Mouse (Mus musculus): ENCODE results near the gene Dync1i1.
"Not testable (repeated sequence)": the region's sequence is repeated elsewhere in the genome, so short reads cannot be mapped to it uniquely, and the experiment has no call there.

Gene Dync1i1

GRCm38 (mm10) chr6:5725611-5726236 lies at the start of gene Dync1i1:
TSS of gene Dync1i1 (plus strand) at chr6:5725639.
- DNase-seq (ENCODE audit: low read depth, low spot score) = no peak

- DNase-seq (ENCODE audit: low read depth, low spot score) = no peak
Observed at GRCm38 (mm10) chr6:5679738-5680137, 45.7 kb upstream of the Dync1i1 start.

DNA sequence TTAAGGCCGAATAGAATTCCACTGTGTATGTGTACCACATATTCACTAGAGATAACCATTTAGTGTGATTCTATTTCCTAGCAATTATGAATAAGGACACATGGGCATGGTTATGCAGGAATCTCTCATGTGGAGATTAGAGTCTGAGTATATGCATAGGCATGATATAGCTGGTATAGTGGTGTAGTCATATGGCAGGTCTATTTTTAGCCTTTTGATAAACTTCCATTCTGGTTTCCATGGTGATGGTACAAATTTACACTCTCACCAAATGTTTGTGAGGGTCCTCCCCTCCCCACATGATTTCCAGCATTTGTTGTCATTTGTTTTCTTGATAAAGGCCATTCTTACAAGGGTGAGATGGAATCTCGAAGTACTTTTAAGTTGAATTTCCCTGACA lies 23.6 kb upstream of the Dync1i1 start:
- no peak for DNase-seq (ENCODE audit: low read depth, low spot score)

- not testable (repeated sequence) for DNase-seq (ENCODE audit: low read depth, low spot score)
Observed at GRCm38 (mm10) chr6:5707894-5708293, 17.5 kb upstream of the Dync1i1 start.

- no peak for DNase-seq (ENCODE audit: low read depth, low spot score)
Observed at GRCm38 (mm10) chr6:5710063-5710605, 15.3 kb upstream of the Dync1i1 start.

DNA sequence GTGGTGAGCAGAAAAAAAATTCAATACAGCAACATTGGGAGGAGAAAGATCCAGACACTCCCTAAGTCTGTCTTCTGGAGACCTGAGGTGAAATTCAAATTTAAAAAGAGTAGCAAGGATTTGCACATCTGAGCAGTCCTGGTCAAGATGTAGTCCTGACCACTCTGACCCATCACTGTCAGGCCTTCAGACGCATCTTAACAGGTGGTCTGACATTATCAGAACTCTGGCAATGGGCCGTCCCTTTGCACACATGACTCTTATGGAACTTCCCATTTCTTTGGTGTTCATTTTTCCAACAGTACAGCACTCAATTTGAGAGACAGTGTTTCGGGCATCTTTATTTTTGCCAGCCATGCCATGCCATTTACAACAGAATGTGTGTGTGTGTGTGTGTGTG lies 12.8 kb upstream of the Dync1i1 start:
- DNase-seq (ENCODE audit: low read depth, low spot score) = no peak

- DNase-seq (ENCODE audit: low read depth, low spot score) = no peak
Observed at GRCm38 (mm10) chr6:5715101-5715618, 10.3 kb upstream of the Dync1i1 start.

- no peak for DNase-seq (ENCODE audit: low read depth, low spot score)
Observed at GRCm38 (mm10) chr6:5718955-5719354, 6.5 kb upstream of the Dync1i1 start.

DNA sequence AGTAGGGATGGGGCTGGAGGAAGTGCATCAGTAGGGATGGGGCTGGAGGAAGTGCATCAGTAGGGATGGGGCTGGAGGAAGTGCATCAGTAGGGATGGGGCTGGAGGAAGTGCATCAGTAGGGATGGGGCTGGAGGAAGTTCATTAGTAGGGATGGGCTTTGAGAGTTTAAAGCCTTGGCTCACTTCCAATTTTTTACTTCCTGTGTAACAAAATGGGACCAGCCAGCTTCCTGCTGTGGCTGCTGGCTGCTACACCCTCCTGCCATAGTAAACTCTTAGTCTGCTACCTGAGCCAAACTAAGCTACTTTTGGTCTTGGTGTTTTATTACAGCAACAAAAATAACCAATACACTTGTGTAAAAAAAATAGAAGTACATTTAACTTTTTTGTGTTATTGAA lies 4.7 kb upstream of the Dync1i1 start:
- DNase-seq (ENCODE audit: low read depth, low spot score) = not testable (repeated sequence)

- no peak for DNase-seq (ENCODE audit: low read depth, low spot score)
Observed at GRCm38 (mm10) chr6:5723986-5724385, 1.5 kb upstream of the Dync1i1 start.

DNA sequence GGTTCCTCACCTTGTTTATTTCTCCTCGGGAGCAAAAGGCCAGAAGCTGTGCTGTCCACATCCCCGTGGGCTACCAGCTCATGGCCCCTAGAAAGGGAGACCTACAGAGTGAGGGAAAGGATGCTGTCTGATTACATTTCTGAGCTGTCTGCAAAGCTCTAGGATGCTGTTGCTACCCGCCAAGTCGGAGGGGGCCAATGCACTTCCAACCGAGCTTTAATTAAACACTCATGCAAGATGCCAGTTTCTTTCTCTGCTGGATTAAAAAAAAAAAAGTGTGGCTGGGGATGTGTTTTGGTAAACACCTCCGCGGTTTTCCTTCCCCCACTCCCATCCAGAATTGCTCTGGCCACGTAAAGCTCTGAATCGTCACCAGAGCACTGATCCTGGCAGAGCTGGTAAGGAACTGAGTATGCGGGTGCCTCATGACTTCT lies 815 bp downstream of the Dync1i1 start:
- DNase-seq (ENCODE audit: low read depth, low spot score) = no peak

DNA sequence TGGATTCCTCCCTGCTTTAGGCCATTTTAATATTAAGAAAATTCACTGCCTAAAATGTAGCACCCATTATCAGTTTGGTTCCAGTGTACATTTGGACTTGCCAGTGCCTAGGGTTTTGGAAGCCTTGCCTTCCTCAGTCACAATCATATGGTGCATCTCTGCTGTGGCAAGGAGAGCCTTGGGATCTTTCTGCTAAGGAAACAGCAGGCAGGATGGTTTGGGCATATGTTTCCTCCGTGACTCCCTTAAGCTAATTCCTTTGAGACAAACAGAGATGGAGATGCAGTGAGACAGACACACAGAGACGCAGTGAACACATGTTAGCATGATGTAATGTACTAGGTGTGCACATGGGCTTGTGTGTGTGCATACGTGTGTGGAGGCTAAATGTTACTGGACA lies 7.8 kb downstream of the Dync1i1 start:
- no peak for DNase-seq (ENCODE audit: low read depth, low spot score)

- no peak for DNase-seq (ENCODE audit: low read depth, low spot score)
Observed at GRCm38 (mm10) chr6:5734398-5734797, 9.0 kb downstream of the Dync1i1 start.

- no peak for DNase-seq (ENCODE audit: low read depth, low spot score)
Observed at GRCm38 (mm10) chr6:5734862-5735261, 9.4 kb downstream of the Dync1i1 start.

DNA sequence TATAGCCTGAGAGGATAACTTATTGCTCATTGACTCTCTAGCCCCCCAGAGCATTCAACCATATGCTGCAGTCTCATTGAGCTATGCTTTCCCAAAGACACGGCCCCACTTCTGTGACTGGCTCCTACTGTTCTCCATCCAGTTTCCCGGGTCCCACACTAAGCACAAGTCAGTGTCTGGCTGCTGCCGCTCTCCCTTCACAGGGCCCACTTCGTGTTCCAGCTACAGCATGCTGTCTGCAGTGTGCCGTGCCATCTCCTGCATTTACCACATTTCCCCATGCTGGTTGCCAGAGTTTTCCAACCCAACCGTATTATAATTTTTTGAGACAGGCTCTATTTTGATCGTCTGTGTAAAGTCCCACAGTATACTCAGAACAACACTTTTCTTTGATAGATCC lies 14.3 kb downstream of the Dync1i1 start:
- no peak for DNase-seq (ENCODE audit: low read depth, low spot score)

- DNase-seq (ENCODE audit: low read depth, low spot score) = no peak
Observed at GRCm38 (mm10) chr6:5741395-5742032, 16.1 kb downstream of the Dync1i1 start.

- no peak for DNase-seq (ENCODE audit: low read depth, low spot score)
Observed at GRCm38 (mm10) chr6:5750079-5750711, 24.8 kb downstream of the Dync1i1 start.

DNA sequence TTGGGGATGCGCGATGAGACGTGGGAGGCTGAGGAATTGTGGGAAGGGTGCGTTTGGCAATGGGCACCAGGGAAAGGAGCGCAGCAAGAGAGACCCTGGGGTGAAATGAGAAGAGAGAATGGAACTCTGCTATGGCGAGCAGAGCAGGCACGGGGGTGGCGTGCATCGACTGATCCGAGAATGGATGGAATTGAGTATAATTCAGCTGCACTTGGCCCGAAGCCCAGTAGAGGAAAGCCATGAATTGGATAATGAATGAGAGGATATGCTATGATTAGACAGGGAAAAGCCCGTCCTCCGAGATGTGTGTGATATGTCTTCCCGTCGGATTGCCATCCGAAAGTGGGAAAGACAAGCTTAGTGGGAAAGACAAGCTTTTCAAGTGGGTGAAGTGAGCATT lies 26.7 kb downstream of the Dync1i1 start:
- DNase-seq (ENCODE audit: low read depth, low spot score) = no peak

DNA sequence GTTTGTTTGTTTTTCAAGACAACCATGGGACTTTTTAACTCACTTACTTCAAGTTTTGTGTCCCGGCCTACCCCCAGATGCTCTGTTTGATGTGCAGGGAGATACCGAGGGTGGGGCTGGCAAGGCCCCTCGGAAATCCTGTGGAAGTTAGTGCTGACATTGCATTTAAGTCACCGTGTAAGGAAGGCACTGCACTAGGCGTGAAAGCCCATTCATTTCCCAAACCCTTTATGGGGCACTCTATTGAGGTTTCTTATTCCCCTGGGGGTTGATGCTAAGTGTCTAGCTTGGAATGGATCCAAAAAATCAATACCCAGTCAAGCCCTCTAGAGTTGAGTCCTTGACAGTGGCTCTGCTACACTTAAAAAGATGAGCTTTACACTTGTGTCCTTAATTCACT lies 27.2 kb downstream of the Dync1i1 start:
- DNase-seq (ENCODE audit: low read depth, low spot score) = no peak

GRCm38 (mm10) chr6:5756509-5757130 lies 31.2 kb downstream of the Dync1i1 start:
- no peak for DNase-seq (ENCODE audit: low read depth, low spot score)

DNA sequence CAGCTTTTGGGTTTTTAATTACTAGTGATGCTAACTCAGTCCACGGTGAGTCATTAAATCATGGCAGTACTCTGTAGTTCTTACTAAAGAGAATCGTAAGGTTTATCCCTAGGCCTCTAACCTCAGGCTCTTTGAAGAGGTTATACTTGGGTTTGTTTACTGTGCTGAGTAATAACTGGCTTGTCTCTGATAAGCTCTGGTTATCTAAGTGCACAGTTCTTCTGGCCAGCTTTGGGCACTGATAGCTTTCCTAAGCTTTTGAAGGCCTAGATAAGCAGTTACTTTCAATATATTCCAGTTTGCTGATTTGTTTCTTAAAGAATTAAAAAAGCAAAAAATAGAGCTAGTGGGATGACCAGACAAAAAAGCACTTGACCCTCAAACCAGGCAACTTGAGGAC lies 37.5 kb downstream of the Dync1i1 start:
- DNase-seq (ENCODE audit: low read depth, low spot score) = no peak

DNA sequence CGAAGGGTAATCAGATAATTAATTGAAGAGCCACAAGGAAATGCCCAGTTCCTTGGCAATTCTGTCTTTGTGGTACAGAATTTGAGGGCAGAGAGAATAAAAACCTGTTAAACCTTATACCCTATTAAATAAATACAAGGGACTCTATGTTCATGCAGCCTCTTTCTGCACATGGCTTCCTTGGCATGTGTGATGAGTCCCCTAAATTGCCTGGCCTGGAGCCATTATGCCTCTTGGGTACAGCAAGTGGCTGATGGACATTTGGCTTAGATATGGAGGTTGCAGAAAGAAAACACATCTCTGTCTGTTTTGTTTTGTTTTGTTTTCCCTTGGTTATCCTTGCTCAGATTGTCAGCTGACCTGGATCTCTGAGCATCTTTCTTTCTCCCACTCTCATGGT lies 43.1 kb downstream of the Dync1i1 start:
- DNase-seq (ENCODE audit: low read depth, low spot score) = no peak

Measured in CD4-positive, CD25-positive, alpha-beta regulatory T cell, adult 2 months (primary cell).